Mouse (Mus musculus): ENCODE results near the gene Fam49a.
A peak's percentile ranks its signal among the peaks of the same experiment; 100 is the strongest.

The Fam49a gene

DNA sequence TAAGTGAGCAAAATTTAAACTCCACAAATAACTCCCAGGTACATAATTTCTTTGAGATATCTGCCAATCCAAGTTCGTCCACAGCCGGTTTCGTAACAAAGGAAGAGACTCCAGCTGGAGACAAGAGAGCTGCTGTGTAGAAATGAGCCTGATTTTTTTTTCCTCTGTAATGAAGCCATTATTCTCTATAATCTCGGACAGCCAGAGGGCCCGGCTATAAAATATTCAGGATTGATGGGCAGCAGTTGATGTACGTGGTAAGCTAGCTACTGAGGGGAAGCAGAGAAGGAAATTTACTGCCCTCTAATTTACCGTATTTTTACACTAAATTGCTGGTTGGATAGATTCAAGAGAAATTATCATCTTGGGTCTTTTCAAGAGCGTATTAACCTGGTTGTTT, 102.3 kb downstream of the Fam49a start:
- no peak for DNase-seq

DNA sequence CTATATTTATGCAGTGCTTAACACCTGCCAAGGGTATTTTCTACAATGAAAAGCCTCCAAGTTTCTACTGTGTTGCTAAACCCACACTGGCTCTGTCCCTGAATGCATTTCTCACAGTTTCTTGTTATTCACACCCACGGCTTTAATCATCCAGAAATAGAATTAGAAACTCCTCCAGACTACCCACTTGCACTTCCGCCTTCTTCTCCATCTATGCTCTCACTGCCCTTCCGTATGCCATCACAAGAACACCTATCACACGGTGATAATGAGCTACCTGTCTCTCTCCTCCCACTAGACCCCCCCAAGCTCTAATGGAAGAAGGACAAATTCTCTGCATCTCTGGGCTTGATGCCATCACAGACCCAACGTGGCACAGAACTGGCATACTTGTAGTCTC, 105.5 kb downstream of the Fam49a start:
- no peak for DNase-seq

DNA sequence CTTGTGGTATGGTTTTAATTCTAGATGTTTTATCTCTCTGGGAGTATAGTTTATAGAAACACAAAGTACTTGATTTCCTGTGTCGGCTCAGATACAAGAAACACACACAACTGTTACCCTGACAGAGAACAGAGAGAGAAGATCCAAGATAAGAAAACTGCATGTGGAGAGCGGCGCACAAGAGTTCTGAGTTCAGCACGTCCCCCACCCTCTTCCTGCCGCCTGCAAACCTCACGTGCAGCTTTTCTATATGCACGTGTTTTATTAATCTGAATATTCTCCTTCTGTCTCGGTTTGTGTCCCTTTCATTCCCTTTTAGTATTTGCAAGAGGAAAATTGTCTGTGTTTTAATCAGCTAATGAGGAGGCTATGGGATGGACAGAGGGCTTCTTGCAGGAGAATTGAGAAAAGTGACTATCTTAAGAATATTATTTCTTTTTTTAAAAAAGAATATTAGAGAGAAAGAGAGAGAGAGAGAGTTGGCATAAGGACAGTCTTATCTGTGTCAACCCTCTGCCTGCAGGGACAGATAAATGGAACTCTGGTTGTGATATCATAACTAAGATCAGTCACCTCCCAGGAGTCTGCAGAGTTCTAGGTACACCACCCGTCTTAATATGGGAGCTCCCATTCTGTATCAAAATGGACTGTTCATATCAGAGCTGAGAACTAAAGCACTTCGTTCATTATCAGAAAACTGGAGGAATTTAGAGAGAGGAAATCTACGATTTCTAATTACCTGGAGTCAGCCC, 111.3 kb downstream of the Fam49a start:
- no peak for DNase-seq

DNA sequence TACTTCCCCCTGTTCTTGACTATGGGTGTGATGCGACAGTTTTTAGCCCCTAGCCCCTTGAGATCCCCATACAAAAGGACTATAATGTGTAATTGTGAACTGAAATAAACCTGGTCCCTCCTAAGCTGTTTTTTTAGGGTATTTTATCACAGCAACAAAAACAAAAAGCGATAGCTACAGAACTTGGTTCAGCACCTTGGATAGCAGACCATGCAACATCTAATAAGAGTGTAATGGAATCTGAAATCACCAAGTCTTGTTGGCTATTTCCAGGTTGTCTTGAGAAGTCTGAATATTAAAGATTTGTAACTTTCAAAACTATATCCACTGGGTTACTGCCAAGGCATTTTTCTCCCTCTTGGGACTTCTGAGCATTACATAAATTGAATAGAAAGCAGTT, 117.1 kb downstream of the Fam49a start:
- no peak for DNase-seq

DNA sequence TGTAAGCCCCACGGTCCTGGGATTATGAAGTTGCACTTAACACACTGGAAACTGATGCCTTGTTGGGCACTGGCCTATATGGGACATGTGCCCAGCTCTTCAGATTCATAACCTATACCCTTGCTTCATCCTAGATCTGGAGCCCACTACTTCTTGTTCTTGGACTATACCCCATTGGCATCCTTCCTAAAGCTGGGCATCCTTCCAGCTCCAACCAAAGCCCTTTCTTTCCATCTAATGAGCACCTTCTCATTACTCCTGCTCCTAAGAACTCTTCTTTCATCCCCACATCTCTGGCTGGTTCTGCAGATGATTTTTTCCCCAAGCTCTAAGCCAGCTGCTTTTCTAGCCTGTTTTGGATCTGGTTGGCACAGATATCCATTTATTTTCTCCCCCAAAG, 127.3 kb downstream of the Fam49a start:
- no peak for DNase-seq

DNA sequence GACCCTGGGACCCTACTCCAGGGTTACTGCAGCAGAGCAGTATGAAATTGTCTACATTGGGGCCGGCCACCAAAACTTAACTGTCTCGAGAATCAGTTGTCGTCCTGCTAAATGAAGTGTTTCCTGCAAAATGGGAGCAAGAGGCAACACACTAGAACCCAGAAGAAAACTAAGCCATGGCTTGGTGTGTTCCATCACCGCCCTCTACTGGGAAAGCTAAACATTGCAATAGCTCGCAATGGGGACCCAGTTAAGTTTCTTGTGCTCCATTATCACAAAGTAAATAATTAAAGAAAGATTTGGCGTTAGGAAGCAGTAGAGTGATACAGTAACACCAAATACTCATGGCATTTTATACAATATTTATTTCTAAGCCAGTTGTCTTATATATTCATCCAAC, 134.3 kb downstream of the Fam49a start:
- peak; percentile 52 for DNase-seq

DNA sequence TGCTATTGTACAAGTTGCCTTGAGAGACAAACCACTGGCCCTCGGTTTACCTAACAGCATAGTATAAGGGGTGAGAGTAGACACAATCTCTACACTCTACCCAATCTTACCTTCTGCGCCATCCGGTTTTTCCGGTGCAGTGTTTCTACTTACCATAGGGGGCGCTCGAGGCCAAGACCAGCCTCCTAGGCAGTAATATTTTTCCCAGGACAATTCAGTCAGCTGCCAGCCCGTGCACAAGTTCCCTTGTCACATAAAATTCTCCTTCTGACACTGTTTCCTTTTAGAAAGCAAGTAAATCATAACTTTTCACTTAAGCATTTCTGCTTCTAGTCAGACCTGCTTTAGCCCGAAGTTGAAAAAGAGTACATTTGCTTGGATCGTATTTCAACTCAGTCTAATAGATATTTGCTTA, 139.1 kb downstream of the Fam49a start:
- DNase-seq = peak; percentile 44

DNA sequence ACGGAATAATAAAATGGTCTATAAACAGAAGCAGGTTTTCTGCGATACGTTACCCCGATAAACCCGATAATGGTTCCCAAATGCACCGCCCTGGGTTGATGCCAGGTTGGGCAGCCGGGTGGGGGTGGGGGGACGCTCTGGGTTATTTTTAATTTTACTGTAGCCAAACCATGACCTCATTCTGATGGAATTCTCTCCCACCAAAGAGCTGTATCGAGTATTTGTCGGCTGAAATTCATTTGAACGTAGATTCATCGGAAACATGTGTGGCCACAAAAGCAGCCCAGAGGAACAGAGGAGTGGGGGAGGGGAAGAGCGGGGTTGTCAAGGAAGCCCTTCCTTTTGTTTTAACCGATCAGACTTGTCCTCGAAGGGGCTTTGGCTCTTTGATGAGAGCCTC, 139.6 kb downstream of the Fam49a start:
- DNase-seq = no peak

DNA sequence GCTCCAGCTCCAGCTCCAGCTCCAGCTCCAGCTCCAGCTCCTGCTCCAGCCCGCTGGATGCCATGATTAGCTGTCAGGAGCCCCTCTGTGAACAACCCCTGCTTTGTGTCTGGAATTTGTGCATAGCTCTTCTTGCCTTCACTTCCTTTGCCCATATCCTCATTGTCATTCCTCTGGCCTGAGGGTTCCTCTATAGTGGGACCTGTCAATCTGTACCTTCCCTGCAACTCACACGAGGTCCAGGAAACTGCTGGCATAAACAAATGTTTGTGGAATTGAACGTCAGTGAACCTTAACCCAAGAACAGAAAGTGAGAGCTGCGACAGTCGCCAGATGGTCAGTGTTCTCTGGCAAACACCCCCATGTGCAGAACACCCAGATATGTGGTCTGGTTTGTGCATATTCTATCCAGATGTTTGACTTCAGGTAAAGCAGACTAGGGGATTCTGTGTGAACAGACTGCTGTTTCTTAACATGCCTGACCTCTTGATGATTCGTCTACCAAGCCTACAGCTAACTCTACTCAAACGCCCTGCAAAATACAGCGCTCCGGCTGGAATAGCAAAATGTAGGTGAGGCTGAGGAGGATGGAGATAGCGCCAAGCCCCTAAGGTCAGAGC, 143.7 kb downstream of the Fam49a start:
- DNase-seq = no peak

DNA sequence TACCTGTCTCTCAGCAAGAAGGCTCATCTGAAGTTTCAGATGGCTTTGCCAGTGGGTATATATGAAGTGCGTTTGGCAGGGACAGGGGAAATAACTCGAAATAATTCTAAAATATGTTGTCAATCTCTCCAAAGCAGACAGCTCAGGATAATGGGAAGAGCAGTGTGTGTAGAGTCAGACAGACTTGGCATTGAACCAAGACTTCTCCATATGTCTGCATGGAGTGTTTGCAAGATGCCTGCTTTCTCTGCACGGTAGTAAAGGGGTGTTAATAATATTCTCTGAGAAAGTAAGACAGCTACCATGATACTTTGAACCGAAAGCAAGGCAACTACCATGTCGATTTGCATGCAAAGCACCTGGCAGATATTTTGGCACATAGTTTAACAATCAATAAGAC, 147.1 kb downstream of the Fam49a start:
- DNase-seq = no peak

DNA sequence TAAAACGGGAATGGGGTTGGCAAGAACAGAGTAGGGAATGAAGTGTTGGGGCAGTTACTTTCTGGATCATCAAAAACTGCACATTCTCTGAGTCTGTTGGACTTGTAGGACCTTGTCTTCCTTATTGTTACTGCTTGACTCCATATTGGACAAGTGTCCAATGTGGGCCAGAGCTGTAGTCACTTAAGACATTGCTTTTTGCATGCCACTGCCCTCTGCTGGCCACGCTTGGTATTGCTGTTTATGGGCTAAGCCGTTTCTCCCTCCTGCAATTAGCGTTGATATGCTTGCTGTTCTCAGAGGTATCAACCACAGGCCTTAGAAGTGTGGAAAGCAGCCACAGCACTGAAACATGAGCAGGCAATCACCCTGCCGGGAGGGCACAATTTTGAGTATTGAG, 150.7 kb downstream of the Fam49a start:
- DNase-seq = peak; percentile 75

DNA sequence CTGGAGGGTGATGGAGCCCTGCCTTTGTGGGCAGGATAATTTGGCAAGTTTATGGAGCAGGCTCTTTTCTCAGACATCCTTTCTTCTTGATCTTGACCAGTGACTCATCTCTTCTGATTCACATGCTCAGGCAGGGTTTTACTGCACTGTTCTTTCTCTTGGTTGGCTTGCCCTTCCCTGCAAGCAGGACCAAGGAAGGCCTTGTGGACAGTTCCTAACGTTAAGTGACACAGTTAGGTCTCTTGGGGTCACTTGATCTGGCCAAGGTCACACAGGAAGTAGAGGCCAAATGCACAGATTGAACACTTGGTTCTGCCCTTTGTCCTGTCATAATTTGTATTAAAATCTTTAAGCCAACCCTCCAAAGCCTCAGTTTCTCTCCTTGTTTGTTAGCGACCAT, 158.5 kb downstream of the Fam49a start:
- no peak for DNase-seq

DNA sequence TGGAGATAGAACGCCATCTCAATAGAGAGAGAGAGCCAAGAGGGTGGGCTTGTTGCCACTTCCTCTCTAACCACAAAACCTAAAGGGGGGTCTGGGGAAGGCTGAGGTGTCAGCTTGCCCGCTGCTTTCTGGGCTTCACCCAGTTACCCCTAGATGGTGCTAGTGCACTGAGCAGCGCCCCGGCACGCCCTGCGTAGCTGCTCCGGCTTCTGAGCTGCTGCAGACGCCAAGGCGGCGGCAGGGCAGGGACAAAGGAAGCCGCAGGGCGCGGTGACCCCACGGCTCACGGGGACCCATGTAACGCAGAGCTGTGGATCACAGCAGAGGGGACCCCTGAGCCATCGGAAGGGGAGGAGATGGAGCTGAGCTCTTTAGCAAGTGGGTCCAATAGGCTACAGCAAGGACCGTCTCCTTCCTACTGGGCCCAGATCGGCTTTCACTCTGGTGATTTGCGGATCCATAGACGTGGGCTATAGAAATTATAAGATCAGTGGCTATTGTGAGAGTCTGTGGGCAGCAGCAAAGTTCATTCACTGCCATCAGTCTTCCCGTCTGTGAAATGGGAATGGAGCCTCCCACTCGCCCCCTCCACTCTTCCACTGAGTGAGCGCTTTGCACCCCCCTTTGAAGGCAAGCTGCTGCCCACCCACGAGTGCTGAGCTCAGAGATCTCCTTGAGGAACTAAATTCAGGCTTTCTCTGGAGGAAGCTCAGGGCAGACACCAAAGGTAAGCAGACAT, 159.1 kb downstream of the Fam49a start:
- peak; percentile 78 for DNase-seq

DNA sequence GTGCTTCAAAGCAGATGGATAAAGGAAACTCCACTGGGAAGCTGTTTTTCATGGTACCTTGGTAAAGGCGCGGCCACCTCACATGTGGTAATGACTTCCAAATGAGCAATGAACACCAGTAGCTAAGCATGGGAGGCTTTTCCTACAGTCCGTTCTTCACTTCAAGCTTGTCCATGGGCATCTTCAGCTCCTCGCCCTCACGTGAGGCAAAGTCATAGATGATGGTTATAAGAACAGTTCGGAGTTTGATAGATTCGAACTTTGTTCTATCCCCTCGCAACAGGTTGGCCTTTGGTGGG, 159.6 kb downstream of the Fam49a start:
- DNase-seq = no peak

DNA sequence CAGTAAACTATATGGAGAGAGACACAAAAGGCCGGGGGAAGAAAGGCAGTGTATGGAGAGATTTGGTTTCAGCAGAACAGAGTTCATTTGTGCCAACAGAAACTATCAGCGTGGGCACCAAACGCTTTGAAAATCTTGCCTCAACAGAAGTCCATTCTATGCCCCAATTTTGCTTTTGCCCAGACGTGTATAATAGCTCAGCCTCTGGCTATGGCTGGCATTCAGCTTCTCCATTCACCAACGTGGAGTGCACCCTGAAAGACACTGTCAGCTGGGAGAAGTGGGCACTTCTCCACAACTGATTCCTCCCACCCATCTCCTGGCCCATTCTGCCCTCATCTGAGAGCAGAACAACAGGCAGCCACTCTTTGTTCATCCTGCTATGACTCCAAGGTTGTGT, 163.2 kb downstream of the Fam49a start:
- DNase-seq = no peak

DNA sequence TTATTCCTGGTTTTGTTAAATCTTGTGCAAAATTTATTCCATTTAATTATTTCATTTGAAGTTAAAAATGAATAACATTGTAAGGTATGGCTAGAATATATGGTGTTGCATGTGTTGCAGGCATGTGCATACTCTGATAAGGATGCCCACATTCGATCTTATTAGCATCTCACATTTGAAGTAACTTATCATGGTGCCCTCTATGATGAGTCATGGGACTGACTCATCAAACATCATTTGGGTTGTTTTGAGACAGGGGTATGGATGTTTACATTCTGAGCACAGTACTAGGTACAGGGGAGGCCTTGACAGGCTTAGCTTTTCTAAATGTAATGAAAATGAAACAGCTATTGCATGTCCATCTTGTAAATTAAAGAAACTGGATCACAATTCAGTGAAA, 165.3 kb downstream of the Fam49a start:
- DNase-seq = no peak

DNA sequence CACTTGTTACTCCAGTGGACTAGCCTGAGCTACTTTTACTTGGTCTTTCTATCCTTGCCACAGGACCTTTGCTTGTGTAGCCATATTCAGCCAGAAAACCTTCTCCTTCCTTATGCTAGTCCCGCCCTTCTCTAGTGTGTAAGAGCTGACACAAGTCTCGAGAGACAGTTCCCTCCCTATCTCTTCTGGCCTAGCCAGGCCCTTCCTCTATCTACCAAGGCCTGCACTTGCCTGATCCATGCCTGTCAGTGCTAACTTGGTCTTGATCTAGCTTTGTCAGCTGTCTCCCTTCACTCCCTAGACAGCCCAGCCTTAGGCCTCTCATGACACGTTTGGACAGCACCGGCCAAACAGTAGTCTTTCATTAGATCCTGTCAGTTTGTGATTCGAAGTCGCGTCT, 166.9 kb downstream of the Fam49a start:
- DNase-seq = no peak
